Mouse (Mus musculus) liver, embryonic 11.5 days (tissue): ENCODE results near the gene Ntsr1. TPM values are rescaled to one million over a fixed set of nuclear protein-coding genes. Genes with fewer than 3 reads are reported as not detected.

Experiments used
- ATAC-seq: fragments of 200-750 bp; cut with Nextera tagmentation; replicated peaks from 2 replicates; pipeline ENCODE4 v1.8.0; 2017; ENCODE audit warnings: moderate number of reproducible peaks, mild to moderate bottlenecking, moderate TSS enrichment, moderate library complexity; ENCODE audit not compliant: low FRiP score
- DNase-seq: peaks from one replicate; pipeline ENCODE4 v3.0.0-alpha.2; 2017; ENCODE audit warnings: low spot score
- H3K27ac ChIP-seq: fragments of 300-500 bp; sonication (generic); 2 replicates; pipeline ENCODE4 v1.5.1; 2014; ENCODE audit warnings: mild to moderate bottlenecking, low read depth, low read length, control low read depth
- H3K27me3 ChIP-seq: fragments of 300-500 bp; sonication (generic); replicated peaks from 2 replicates; pipeline ENCODE4 v1.6.1; 2014; ENCODE audit warnings: low read length, mixed read lengths; ENCODE audit not compliant: control insufficient read depth, insufficient read depth
- H3K36me3 ChIP-seq: fragments of 300-500 bp; sonication (generic); 2 replicates; pipeline ENCODE4 v1.6.1; 2014; ENCODE audit warnings: mild to moderate bottlenecking, low read length, moderate library complexity, mixed read lengths; ENCODE audit not compliant: control insufficient read depth, insufficient read depth
- H3K4me1 ChIP-seq: fragments of 300-500 bp; sonication (generic); replicated peaks from 2 replicates; pipeline ENCODE4 v1.6.1; 2014; ENCODE audit warnings: low read length, mixed read lengths; ENCODE audit not compliant: control insufficient read depth, insufficient read depth
- H3K4me2 ChIP-seq: fragments of 300-500 bp; sonication (generic); 2 replicates; pipeline ENCODE4 v1.6.1; 2014; ENCODE audit warnings: mild to moderate bottlenecking, control low read depth, moderate library complexity
- H3K4me3 ChIP-seq: fragments of 300-500 bp; sonication (generic); 2 replicates; pipeline ENCODE4 v1.5.1; 2014; ENCODE audit warnings: low read depth, low read length, control low read depth
- H3K9ac ChIP-seq: fragments of 300-500 bp; sonication (generic); 2 replicates; pipeline ENCODE4 v1.6.1; 2014; ENCODE audit warnings: low read depth, low read length, control low read depth
- H3K9me3 ChIP-seq: fragments of 300-500 bp; sonication (generic); 2 replicates; pipeline ENCODE4 v1.6.1; 2016; ENCODE audit warnings: low read length, inconsistent platforms, mixed read lengths; ENCODE audit not compliant: control insufficient read depth
- WGBS: fragments of 180-500 bp; shearing (Covaris S2); extraction: QIAGEN DNeasy Blood & Tissue Kit; methylation state at CpG from one replicate; pipeline ENCODE4 v1.1.7; 2014; 5-methylcytosine and 5-hydroxymethylcytosine counted together
- polyA plus RNA-seq: library from polyadenylated mRNA; unstranded; fragments of >200 nt; fragmentation: Nextera tagmentation; extraction: Ambion mirVana; gene quantifications from 2 replicates; pipeline ENCODE4 v1.2.1, GENCODE M21; 2014

Gene Ntsr1
- polyA plus RNA-seq, 1 experiment from 2014 or later, result 0.49 TPM

- DNase-seq (no peak), ATAC-seq (no peak)
- H3K4me2 ChIP-seq, result no peak overlapping the region
- H3K9me3 ChIP-seq, result no peaks in the 10 kb centered on the region
- no peak overlapping the region for H3K27ac ChIP-seq
- peaks cover 9% of the 10 kb centered on the region for H3K27me3 ChIP-seq
- no peaks in the 10 kb centered on the region for H3K36me3 ChIP-seq
- WGBS, result 67% methylated on average over 7 of the region's 7 CpGs
- no peak overlapping the region for H3K9ac ChIP-seq
- H3K4me3 ChIP-seq, result no peak overlapping the region
- no peaks in the 10 kb centered on the region for H3K4me1 ChIP-seq
These were observed 32.1 kb downstream of the Ntsr1 start for GRCm38 (mm10) chr2:180531671-180532385.

- Histone ChIP-seq H3K9ac (no peak overlapping the region), H3K27ac (no peak overlapping the region), H3K4me2 (no peak overlapping the region), H3K36me3 (no peaks in the 10 kb centered on the region), H3K27me3 (peaks cover 9% of the 10 kb centered on the region), H3K9me3 (no peaks in the 10 kb centered on the region), H3K4me3 (no peak overlapping the region), H3K4me1 (no peaks in the 10 kb centered on the region)
- DNase-seq (no peak), ATAC-seq (no peak)
- WGBS, result 57% methylated on average over 6 of the region's 6 CpGs
These were observed 32.7 kb downstream of the Ntsr1 start for GRCm38 (mm10) chr2:180532386-180532995.

- Histone ChIP-seq H3K4me1 (no peaks in the 10 kb centered on the region), H3K4me2 (no peak overlapping the region), H3K9me3 (no peaks in the 10 kb centered on the region), H3K27me3 (peaks cover 4% of the 10 kb centered on the region; the same call in 1 of the 2 replicates), H3K9ac (no peak overlapping the region), H3K36me3 (no peaks in the 10 kb centered on the region), H3K27ac (no peak overlapping the region), H3K4me3 (no peak overlapping the region)
- DNase-seq (no peak), ATAC-seq (no peak)
- 49% methylated on average over 4 of the region's 4 CpGs for WGBS
These were observed 33.5 kb downstream of the Ntsr1 start for GRCm38 (mm10) chr2:180533237-180533636.

- no peaks in the 10 kb centered on the region for H3K27me3 ChIP-seq
- H3K4me3 ChIP-seq, result no peak overlapping the region
- no peak for DNase-seq
- no peaks in the 10 kb centered on the region for H3K4me1 ChIP-seq
- H3K4me2 ChIP-seq, result no peak overlapping the region
- ATAC-seq, result no peak
- WGBS, result 76% methylated on average over 2 of the region's 2 CpGs
- H3K36me3 ChIP-seq, result no peaks in the 10 kb centered on the region
- no peaks in the 10 kb centered on the region for H3K9me3 ChIP-seq
- no peak overlapping the region for H3K9ac ChIP-seq
- no peak overlapping the region for H3K27ac ChIP-seq
These were observed 43.9 kb downstream of the Ntsr1 start for GRCm38 (mm10) chr2:180543675-180544074.

- Histone ChIP-seq H3K4me2 (no peak overlapping the region), H3K27me3 (no peaks in the 10 kb centered on the region)
These were observed 45.3 kb downstream of the Ntsr1 start for GRCm38 (mm10) chr2:180545046-180545445.

GRCm38 (mm10) chr2:180547384-180548106 lies 47.8 kb downstream of the Ntsr1 start:
- Histone ChIP-seq H3K4me1 (no peaks in the 10 kb centered on the region), H3K9ac (no peak overlapping the region), H3K27me3 (no peaks in the 10 kb centered on the region), H3K4me2 (no peak overlapping the region), H3K36me3 (no peaks in the 10 kb centered on the region), H3K4me3 (no peak overlapping the region), H3K9me3 (no peaks in the 10 kb centered on the region), H3K27ac (no peak overlapping the region)
- 37% methylated on average over 8 of the region's 8 CpGs for WGBS
- no peak for DNase-seq
- ATAC-seq, result no peak

More at GRCm38 (mm10) chr2:180545046-180545445, 45.3 kb downstream of the Ntsr1 start:
- no peaks in the 10 kb centered on the region for H3K4me1 ChIP-seq
- ATAC-seq (no peak), DNase-seq (no peak)
- no peaks in the 10 kb centered on the region for H3K36me3 ChIP-seq
- H3K9me3 ChIP-seq, result no peaks in the 10 kb centered on the region
- no peak overlapping the region for H3K27ac ChIP-seq
- 60% methylated on average over 18 of the region's 18 CpGs for WGBS
- H3K4me3 ChIP-seq, result no peak overlapping the region
- H3K9ac ChIP-seq, result no peak overlapping the region

GRCm38 (mm10) chr2:180552340-180552739 lies 52.6 kb downstream of the Ntsr1 start:
- Histone ChIP-seq H3K9ac (no peak overlapping the region), H3K9me3 (no peaks in the 10 kb centered on the region), H3K27me3 (no peaks in the 10 kb centered on the region), H3K4me1 (no peaks in the 10 kb centered on the region), H3K36me3 (no peaks in the 10 kb centered on the region), H3K27ac (no peak overlapping the region), H3K4me3 (no peak overlapping the region), H3K4me2 (no peak overlapping the region)
- ATAC-seq, result no peak
- DNase-seq, result no peak
- WGBS, result 80% methylated on average over 3 of the region's 3 CpGs

GRCm38 (mm10) chr2:180555219-180555618 lies 55.4 kb downstream of the Ntsr1 start:
- WGBS, result 49% methylated on average over 3 of the region's 3 CpGs
- DNase-seq, result no peak
- no peaks in the 10 kb centered on the region for H3K36me3 ChIP-seq

More at GRCm38 (mm10) chr2:180555219-180555618, 55.4 kb downstream of the Ntsr1 start:
- Histone ChIP-seq H3K27me3 (no peaks in the 10 kb centered on the region), H3K4me3 (no peak overlapping the region), H3K4me1 (no peaks in the 10 kb centered on the region), H3K9me3 (no peaks in the 10 kb centered on the region), H3K9ac (no peak overlapping the region), H3K27ac (no peak overlapping the region), H3K4me2 (no peak overlapping the region)
- ATAC-seq, result no peak
